Mouse (Mus musculus) small intestine, adult 2 months (tissue): ENCODE results near the gene Dda1.

Experiments used
- CTCF ChIP-seq: fragments of 200-500 bp; IDR thresholded peaks from 2 replicates; pipeline ENCODE4 v1.5.1; 2012; ENCODE audit warnings: low read depth, mild to moderate bottlenecking, control low read depth, inconsistent platforms, low read length, moderate library complexity, mixed read lengths; ENCODE audit not compliant: insufficient replicate concordance, insufficient read length; ENCODE audit errors: extremely low read depth
- POLR2A ChIP-seq: fragments of 200-500 bp; IDR thresholded peaks from 2 replicates; pipeline ENCODE4 v1.6.1; 2012; ENCODE audit warnings: low read depth, mild to moderate bottlenecking, control low read depth, inconsistent platforms, low read length, moderate library complexity

GRCm38 (mm10) chr8:71495811-71496210 is 26.8 kb downstream of the Dda1 start:
- TF ChIP-seq CTCF (no peak), POLR2A (no peak)
